Mouse (Mus musculus): ENCODE data around the gene Sergef. TPM values are rescaled to one million over a fixed set of nuclear protein-coding genes. Genes with fewer than 3 reads are reported as not detected.
A peak's percentile ranks its signal among the peaks of the same experiment; 100 is the strongest.

The Sergef gene
- polyA plus RNA-seq, 1 experiment from 2014 or later, result 10.7 TPM

- Histone ChIP-seq H3K9me3 (ENCODE audit: control insufficient read depth, low read length) (no peaks in the 10 kb centered on the region), H3K9ac (ENCODE audit: low read length) (no peak overlapping the region), H3K27ac (replicated peaks in 1 of 2; ENCODE audit: control insufficient read depth in 1 of 2, insufficient read depth in 1 of 2, low read depth in 2 of 2, low read length in 2 of 2) (no peak overlapping the region), H3K36me3 (ENCODE audit: control insufficient read depth, insufficient read depth, low read length) (no peaks in the 10 kb centered on the region), H3K4me3 (ENCODE audit: control insufficient read depth in 1 of 2, insufficient read depth in 1 of 2, low read depth in 1 of 2, low read length in 2 of 2) (no peak overlapping the region), H3K27me3 (ENCODE audit: control insufficient read depth, insufficient read depth, low read length) (no peaks in the 10 kb centered on the region), H3K4me1 (ENCODE audit: control insufficient read depth in 2 of 2, insufficient read depth in 2 of 2, low read length in 2 of 2) (no peaks in the 10 kb centered on the region), H3K4me2 (ENCODE audit: low read length) (no peak overlapping the region)
- WGBS, result 72% methylated on average over 12 of the region's 12 CpGs
- ATAC-seq (ENCODE audit: insufficient number of reproducible peaks, insufficient read depth, low FRiP score, low read depth), result no peak
Measured at GRCm38 (mm10) chr7:46544195-46544641, 95.4 kb downstream of the Sergef start.

- Histone ChIP-seq H3K36me3 (ENCODE audit: control insufficient read depth, insufficient read depth, low read length) (no peaks in the 10 kb centered on the region), H3K27me3 (ENCODE audit: control insufficient read depth, insufficient read depth, low read length) (no peaks in the 10 kb centered on the region), H3K4me1 (ENCODE audit: control insufficient read depth in 2 of 2, insufficient read depth in 2 of 2, low read length in 2 of 2) (no peaks in the 10 kb centered on the region), H3K4me2 (ENCODE audit: low read length) (no peak overlapping the region), H3K27ac (replicated peaks in 1 of 2; ENCODE audit: control insufficient read depth in 1 of 2, insufficient read depth in 1 of 2, low read depth in 2 of 2, low read length in 2 of 2) (no peak overlapping the region), H3K9ac (ENCODE audit: low read length) (no peak overlapping the region), H3K9me3 (ENCODE audit: control insufficient read depth, low read length) (no peaks in the 10 kb centered on the region), H3K4me3 (ENCODE audit: control insufficient read depth in 1 of 2, insufficient read depth in 1 of 2, low read depth in 1 of 2, low read length in 2 of 2) (no peak overlapping the region)
- 94% methylated on average over 3 of the region's 3 CpGs for WGBS
- ATAC-seq (ENCODE audit: insufficient number of reproducible peaks, insufficient read depth, low FRiP score, low read depth), result no peak
Measured at GRCm38 (mm10) chr7:46542117-46542516, 97.5 kb downstream of the Sergef start.

- H3K4me3 ChIP-seq (ENCODE audit: control insufficient read depth in 1 of 2, insufficient read depth in 1 of 2, low read depth in 1 of 2, low read length in 2 of 2), result no peak overlapping the region
- H3K27ac ChIP-seq (replicated peaks in 1 of 2; ENCODE audit: control insufficient read depth in 1 of 2, insufficient read depth in 1 of 2, low read depth in 2 of 2, low read length in 2 of 2), result no peak overlapping the region
- no peaks in the 10 kb centered on the region for H3K36me3 ChIP-seq (ENCODE audit: control insufficient read depth, insufficient read depth, low read length)
- H3K9ac ChIP-seq (ENCODE audit: low read length), result no peak overlapping the region
- no peaks in the 10 kb centered on the region for H3K9me3 ChIP-seq (ENCODE audit: control insufficient read depth, low read length)
- peaks cover 0 to 1% of the 10 kb centered on the region in 2 experiments; a peak in 1 of 4 replicates for H3K4me1 ChIP-seq (ENCODE audit: control insufficient read depth in 2 of 2, insufficient read depth in 2 of 2, low read length in 2 of 2)
- WGBS, result 54% methylated on average over 1 of the region's 1 CpGs
- H3K27me3 ChIP-seq (ENCODE audit: control insufficient read depth, insufficient read depth, low read length), result no peaks in the 10 kb centered on the region
- H3K4me2 ChIP-seq (ENCODE audit: low read length), result no peak overlapping the region
- ATAC-seq (ENCODE audit: insufficient number of reproducible peaks, insufficient read depth, low FRiP score, low read depth), result no peak
Measured at GRCm38 (mm10) chr7:46540616-46541015, 99.0 kb downstream of the Sergef start.

- no peak for ATAC-seq (ENCODE audit: insufficient number of reproducible peaks, insufficient read depth, low FRiP score, low read depth)
- no peaks in the 10 kb centered on the region for H3K36me3 ChIP-seq (ENCODE audit: control insufficient read depth, insufficient read depth, low read length)
Measured at GRCm38 (mm10) chr7:46536456-46537097, 103.0 kb downstream of the Sergef start.

GRCm38 (mm10) chr7:46535429-46535799 lies 104.2 kb downstream of the Sergef start:
- no peaks in the 10 kb centered on the region for H3K9me3 ChIP-seq (ENCODE audit: control insufficient read depth, low read length)
- no peak overlapping the region for H3K27ac ChIP-seq (replicated peaks in 1 of 2; ENCODE audit: control insufficient read depth in 1 of 2, insufficient read depth in 1 of 2, low read depth in 2 of 2, low read length in 2 of 2)
- no peak for ATAC-seq (ENCODE audit: insufficient number of reproducible peaks, insufficient read depth, low FRiP score, low read depth)
- H3K9ac ChIP-seq (ENCODE audit: low read length), result no peak overlapping the region; the same call in 1 of the 2 replicates
- H3K4me1 ChIP-seq (ENCODE audit: control insufficient read depth in 2 of 2, insufficient read depth in 2 of 2, low read length in 2 of 2), result peaks cover 0 to 6% of the 10 kb centered on the region in 2 experiments; a peak in 2 of 4 replicates
- H3K4me3 ChIP-seq (ENCODE audit: control insufficient read depth in 1 of 2, insufficient read depth in 1 of 2, low read depth in 1 of 2, low read length in 2 of 2), result no peak overlapping the region
- no peaks in the 10 kb centered on the region for H3K36me3 ChIP-seq (ENCODE audit: control insufficient read depth, insufficient read depth, low read length)
- no peak overlapping the region for H3K4me2 ChIP-seq (ENCODE audit: low read length)
- 21% methylated on average over 10 of the region's 10 CpGs for WGBS
- no peaks in the 10 kb centered on the region for H3K27me3 ChIP-seq (ENCODE audit: control insufficient read depth, insufficient read depth, low read length)

More at GRCm38 (mm10) chr7:46536456-46537097, 103.0 kb downstream of the Sergef start:
- Histone ChIP-seq H3K4me1 (ENCODE audit: control insufficient read depth in 2 of 2, insufficient read depth in 2 of 2, low read length in 2 of 2) (peaks cover 0 to 6% of the 10 kb centered on the region in 2 experiments; a peak in 2 of 4 replicates), H3K27ac (replicated peaks in 1 of 2; ENCODE audit: control insufficient read depth in 1 of 2, insufficient read depth in 1 of 2, low read depth in 2 of 2, low read length in 2 of 2) (no peak overlapping the region), H3K4me2 (ENCODE audit: low read length) (no peak overlapping the region), H3K4me3 (ENCODE audit: control insufficient read depth in 1 of 2, insufficient read depth in 1 of 2, low read depth in 1 of 2, low read length in 2 of 2) (no peak overlapping the region), H3K9ac (ENCODE audit: low read length) (no peak overlapping the region), H3K9me3 (ENCODE audit: control insufficient read depth, low read length) (no peaks in the 10 kb centered on the region), H3K27me3 (ENCODE audit: control insufficient read depth, insufficient read depth, low read length) (no peaks in the 10 kb centered on the region)
- WGBS, result 87% methylated on average over 9 of the region's 9 CpGs

GRCm38 (mm10) chr7:46534767-46535428 lies 104.7 kb downstream of the Sergef start:
- H3K27me3 ChIP-seq (ENCODE audit: control insufficient read depth, insufficient read depth, low read length), result no peaks in the 10 kb centered on the region
- no peak overlapping the region for H3K4me2 ChIP-seq (ENCODE audit: low read length)
- ATAC-seq (ENCODE audit: insufficient number of reproducible peaks, insufficient read depth, low FRiP score, low read depth), result 0 out of 2 replicates have a peak, but pooled peaks have one; percentile 11
- no peak overlapping the region for H3K27ac ChIP-seq (replicated peaks in 1 of 2; ENCODE audit: control insufficient read depth in 1 of 2, insufficient read depth in 1 of 2, low read depth in 2 of 2, low read length in 2 of 2)
- H3K9ac ChIP-seq (ENCODE audit: low read length), result no peak overlapping the region
- no peaks in the 10 kb centered on the region for H3K36me3 ChIP-seq (ENCODE audit: control insufficient read depth, insufficient read depth, low read length)
- no peak overlapping the region for H3K4me3 ChIP-seq (ENCODE audit: control insufficient read depth in 1 of 2, insufficient read depth in 1 of 2, low read depth in 1 of 2, low read length in 2 of 2)
- H3K4me1 ChIP-seq (ENCODE audit: control insufficient read depth in 2 of 2, insufficient read depth in 2 of 2, low read length in 2 of 2), result peaks cover 0 to 6% of the 10 kb centered on the region in 2 experiments; a peak in 2 of 4 replicates
- H3K9me3 ChIP-seq (ENCODE audit: control insufficient read depth, low read length), result no peaks in the 10 kb centered on the region
- WGBS, result 73% methylated on average over 11 of the region's 11 CpGs

GRCm38 (mm10) chr7:46533518-46533917 lies 106.1 kb downstream of the Sergef start:
- no peak overlapping the region for H3K27ac ChIP-seq (replicated peaks in 1 of 2; ENCODE audit: control insufficient read depth in 1 of 2, insufficient read depth in 1 of 2, low read depth in 2 of 2, low read length in 2 of 2)
- H3K9ac ChIP-seq (ENCODE audit: low read length), result no peak overlapping the region
- no peaks in the 10 kb centered on the region for H3K27me3 ChIP-seq (ENCODE audit: control insufficient read depth, insufficient read depth, low read length)
- H3K4me2 ChIP-seq (ENCODE audit: low read length), result no peak overlapping the region
- peaks cover 0 to 6% of the 10 kb centered on the region in 2 experiments; a peak in 2 of 4 replicates for H3K4me1 ChIP-seq (ENCODE audit: control insufficient read depth in 2 of 2, insufficient read depth in 2 of 2, low read length in 2 of 2)
- no peak overlapping the region for H3K4me3 ChIP-seq (ENCODE audit: control insufficient read depth in 1 of 2, insufficient read depth in 1 of 2, low read depth in 1 of 2, low read length in 2 of 2)
- WGBS, result 64% methylated on average over 11 of the region's 11 CpGs
- no peaks in the 10 kb centered on the region for H3K36me3 ChIP-seq (ENCODE audit: control insufficient read depth, insufficient read depth, low read length)
- H3K9me3 ChIP-seq (ENCODE audit: control insufficient read depth, low read length), result no peaks in the 10 kb centered on the region
- no peak for ATAC-seq (ENCODE audit: insufficient number of reproducible peaks, insufficient read depth, low FRiP score, low read depth)

Measured in heart, embryonic 14.5 days (tissue).